Mouse (Mus musculus) right cerebral cortex, adult 18-20 months (tissue): ENCODE results near the gene Foxc2.
"Not testable (repeated sequence)": the region's sequence is repeated elsewhere in the genome, so short reads cannot be mapped to it uniquely, and the experiment has no call there.

Source experiments
- DNase-seq: peaks from one replicate; pipeline ENCODE4 v3.0.0; 2022; ENCODE audit warnings: mixed read lengths

Gene Foxc2

DNA sequence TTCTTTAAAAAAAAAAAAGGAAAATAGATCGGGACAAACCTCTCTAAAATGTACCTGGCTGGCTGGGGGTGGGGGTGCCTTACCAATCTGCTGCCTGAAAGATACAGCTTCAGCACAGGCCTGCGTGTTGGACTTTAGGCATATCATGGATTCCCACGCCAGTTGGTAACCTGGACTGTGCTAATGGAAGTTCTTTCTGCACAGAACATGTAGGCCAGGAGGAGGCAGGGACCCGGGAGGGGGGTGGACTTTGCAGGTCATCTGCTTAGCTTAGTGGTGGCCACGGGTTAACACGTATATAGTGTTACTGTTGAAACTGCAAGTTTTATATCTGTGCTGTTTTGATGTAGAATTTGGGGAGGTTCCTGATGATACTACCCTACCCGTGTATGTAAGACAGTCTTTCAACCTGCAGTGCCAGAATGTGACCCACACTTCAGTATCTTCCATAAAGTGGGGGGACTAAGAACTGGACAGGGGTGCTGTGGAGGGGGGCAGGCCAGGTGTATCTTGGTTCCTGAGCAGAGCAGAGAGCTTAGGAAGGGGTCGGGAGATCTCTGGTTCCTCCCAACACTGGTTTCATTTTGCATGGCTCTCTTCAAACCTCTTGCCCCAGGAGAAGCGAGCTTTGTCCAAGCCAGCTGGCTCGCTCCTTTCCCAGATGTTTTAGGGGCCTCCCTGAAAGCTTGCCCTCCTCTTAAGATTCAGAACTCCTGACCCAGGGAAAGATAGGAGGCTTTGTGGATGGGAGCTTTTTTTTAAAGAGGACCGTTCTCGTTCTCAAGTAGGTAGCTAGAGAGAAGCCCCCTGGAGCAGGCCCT, 3.9 kb downstream of the Foxc2 start:
- DNase-seq = no peak

DNA sequence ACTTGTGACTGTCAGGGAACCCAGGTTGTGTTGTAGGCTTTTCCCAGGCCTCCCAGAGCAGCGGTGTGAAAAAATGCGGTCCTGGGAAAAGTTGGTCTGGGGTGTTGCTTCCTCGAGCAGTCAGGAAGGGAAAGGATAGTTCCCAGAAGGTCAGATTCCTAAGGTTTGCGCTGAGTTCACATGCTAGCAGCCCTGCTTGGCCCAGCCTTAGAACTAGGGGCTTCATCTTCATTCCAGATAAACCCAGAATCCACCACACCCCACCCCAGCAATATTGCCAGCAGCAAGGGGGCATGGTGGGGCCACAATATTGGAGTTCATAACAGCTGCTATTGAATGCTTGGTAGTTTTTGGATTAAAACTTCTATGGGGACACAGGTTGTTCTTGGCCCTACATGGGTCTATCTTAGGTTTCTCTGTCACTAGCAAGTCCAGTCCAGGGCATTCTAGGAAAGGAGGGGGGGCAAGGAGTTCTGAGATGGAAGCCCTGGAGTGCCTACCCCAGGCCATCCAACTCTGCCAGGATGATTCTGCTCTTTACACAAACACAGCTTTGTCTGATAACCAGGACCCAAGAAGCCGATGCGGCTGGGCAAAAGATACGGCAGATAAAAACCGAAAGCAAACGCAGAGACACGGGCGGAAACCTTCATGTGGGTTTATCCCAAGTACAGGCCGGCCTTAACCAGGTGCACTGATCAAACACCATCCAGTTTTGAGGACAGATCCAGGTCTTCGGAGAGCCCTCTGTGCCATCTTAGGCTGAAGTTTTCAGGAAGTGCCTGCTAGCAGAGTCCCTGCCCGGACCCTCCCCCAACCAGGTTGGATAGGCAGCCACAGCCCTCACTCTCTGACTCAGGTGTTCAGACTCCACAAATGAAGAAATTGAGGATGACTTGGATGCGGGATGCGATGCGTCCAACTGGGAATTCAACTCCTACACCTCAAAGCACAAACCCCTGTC, 4.8 kb downstream of the Foxc2 start:
- no peak for DNase-seq

GRCm38 (mm10) chr8:121121704-121122103, 5.7 kb downstream of the Foxc2 start:
- DNase-seq = no peak

- DNase-seq = no peak
These were observed 6.4 kb downstream of the Foxc2 start for GRCm38 (mm10) chr8:121122368-121122767.

DNA sequence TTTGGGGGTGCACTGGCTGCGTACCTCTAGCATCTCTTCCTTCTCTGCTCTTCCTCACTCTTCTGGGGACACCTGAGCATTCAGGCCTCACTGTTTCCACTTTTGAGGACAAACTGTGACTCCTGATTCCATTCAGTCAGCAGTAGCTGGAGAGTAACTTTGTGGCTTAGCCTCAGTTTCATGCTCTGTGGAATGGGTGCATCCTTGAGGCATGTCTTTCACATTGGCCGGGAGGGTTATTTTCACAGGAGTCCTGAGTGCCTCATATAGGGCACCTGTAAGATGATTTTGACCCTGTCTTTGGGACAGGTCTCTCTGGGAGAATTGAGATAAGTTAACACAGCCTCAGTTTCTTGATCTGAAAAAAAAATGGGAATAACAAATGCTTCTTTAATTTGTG, 7.1 kb downstream of the Foxc2 start:
- DNase-seq = no peak

DNA sequence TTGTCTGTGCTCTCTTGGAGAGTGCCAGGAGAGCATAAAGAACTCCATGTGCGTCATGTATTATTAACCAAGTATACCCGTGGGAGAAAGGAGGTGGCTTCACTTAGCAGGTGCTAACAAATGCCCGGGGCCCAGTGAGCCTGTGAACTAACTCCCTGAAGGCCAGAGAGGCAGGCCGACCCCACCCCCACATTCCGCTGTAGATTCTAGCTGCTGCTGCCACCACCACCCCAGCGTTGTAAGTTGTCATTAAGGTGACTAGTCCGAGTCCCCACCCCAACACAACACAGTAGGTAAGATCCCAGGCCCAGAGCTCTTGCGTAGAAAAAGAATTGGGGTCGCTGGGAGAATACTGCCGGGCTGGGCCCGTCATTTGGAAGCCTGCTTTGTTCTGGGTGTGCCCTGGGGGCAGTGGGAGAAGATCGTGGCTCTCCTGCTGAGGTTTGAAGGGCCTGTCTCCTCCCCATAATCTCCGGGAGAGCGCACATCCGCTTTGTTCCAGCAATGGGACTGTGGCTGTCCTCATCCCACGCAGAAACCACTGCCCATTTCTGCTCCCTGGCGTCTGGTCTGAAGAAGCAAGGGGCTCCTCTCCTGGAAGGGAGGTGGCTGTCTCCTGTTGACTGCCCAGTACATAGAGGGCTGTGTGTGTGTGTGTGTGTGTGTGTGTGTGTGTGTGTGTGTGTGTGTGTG, 8.7 kb downstream of the Foxc2 start:
- no peak for DNase-seq

DNA sequence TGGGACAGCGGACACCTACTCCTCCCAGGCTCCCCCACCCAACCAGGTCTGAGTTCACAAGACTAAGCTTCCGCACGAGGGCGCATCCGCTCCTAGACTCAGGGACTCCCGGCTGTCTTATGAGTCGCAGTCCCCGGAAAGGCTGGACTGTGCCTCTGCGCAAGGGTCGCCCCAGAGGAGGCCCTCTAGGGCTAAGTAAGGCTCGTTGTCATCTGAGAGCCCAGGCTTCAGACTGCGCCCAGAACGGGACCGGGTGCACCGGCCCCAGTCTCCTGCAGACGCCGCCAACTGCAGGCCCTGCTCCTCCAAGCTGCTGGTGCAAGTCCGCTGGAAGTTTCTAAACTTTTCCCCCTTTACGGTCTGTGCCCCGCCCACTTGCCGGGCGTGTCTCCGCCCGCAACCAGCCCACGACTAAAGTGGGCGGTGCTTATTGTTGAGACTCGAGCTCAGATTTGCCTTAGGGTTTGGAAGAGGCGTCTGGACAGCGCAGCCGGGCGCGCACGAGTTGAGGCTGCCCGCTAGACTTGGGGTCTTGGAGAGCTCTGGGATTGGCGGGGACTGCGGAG, 9.4 kb downstream of the Foxc2 start:
- peak; percentile 42 for DNase-seq

- DNase-seq = no peak
These were observed 10.2 kb downstream of the Foxc2 start for GRCm38 (mm10) chr8:121126191-121126590.

DNA sequence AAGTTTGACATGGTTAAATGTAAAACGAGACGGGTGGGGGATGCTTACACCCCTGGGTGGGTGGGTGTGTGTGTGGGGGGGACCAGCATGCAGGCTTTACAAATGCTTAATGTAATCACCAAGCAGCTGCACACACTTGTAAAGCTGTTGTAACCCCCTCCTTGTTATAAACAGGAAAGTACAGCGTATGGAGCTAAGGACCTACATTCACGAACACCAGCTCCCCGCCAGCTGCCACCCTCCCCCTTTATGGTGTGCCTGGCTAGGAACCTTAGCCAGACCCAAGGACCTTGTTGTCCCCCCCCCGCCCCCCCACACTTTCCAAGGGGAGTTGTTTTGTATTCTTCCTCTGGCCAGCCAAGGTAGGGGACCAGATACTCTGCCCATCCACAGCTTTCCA, 10.7 kb downstream of the Foxc2 start:
- no peak for DNase-seq

DNA sequence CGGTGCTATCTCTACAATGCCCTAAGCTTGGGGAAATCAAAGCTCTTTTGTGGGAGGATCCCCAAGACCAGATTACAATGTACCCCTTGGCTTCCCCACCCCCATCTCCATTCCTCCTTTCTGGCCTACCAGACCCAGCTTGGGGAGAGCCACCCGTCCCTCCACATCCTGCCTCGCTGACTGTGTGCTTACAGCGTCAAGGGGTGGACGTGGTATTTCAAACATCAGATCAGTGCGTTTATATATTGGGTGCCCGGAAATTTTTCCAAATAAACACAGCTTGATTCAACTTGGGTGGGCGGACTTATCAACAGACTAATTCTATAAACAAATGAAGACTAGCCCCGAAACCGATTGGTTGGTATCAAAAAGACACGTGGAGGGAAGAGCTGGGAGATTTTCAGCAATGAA, 11.3 kb downstream of the Foxc2 start:
- DNase-seq = no peak

DNA sequence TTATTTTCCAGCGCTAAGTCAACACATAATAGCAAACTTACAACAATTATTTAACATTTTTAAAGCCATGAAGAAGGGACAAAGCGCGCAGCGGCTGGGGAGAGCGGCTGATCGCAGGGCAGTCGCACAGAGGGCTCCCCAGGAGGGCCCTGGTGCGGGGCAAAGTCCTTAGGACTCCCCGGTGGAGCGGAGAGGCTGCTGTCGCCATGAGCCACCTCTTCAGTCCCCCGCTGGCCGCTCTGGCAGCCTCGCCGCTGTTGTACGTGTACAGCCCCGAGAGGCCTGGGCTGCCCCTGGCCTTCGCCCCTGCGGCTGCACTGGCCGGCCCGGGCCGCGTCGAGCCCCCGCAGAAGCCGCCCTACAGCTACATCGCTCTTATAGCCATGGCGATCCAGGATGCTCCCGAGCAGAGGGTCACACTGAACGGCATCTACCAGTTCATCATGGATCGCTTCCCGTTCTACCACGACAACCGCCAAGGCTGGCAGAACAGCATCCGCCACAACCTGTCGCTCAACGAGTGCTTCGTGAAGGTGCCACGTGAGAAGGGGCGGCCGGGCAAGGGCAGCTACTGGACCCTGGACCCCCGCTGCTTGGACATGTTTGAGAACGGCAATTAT, 11.9 kb downstream of the Foxc2 start, which contains the start of gene Foxl1:
Gene Foxl1 (plus strand): TSS at position 185 of the 620 bp plus-strand sequence.
- DNase-seq = no peak

DNA sequence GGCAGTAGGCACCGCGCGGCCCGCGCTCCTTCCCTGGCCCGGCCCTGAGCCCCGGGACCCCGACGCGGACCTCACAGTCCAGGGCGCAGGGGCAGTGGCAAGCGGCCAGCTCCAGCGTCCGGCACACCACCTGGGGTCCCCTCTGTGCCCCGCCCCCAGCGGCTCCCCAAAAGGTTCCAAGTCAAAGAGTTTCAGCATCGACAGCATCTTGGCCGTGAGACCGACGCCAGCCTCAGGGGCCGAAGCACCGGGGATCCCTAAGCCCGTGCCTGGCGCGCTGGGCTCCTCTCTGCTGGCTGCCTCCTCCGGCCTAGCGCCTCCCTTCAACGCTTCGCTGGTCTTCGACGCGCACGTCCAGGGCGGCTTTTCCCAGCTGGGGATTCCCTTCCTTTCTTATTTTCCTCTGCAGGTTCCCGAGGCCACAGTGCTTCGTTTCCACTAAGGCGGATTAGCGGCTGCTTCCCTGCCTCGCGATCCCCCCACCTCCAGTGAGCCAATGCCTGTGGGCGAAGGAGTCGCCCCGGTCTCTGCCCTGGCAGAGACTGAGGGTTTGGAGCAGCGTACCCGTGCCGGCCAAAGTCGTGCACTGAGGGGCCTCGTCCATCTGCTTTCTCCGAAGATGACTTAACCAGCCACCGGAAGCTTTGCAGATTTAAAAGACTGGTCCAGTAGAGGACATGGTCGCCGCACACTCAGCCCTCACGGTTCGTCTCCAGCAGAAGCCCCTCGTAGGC, 12.7 kb downstream of the Foxc2 start:
- no peak for DNase-seq

DNA sequence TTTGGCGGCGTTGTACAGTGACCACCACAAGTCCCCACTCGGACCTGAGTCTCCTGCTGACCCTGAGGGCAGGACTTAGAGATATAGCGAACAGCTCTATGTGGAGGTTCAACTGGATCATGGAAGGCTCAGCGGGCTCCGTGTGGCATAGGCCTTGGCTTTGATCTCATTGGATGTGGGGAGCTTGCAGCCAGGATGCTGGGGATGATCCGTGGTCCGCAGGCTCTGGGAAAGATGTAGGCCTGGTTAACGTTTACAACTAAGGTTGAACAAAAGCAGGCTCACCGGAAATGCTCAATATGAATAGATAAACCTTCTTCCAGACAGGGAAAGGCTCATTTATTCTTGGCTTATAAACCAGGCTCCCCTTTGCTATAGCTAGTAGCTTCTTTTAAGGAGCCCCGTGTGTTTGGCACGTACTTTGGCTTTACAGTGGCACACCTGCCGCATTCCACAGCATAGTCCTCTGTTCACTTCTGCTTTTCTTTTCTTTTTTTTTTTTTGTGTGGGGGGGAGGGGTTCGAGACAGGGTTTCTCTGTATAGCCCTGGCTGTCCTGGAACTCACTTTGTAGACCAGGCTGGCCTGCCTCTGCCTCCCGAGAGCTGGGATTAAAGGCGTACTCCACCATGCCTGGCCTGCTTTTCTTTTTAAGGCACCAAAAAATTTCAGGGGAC, 13.4 kb downstream of the Foxc2 start:
- no peak for DNase-seq

DNA sequence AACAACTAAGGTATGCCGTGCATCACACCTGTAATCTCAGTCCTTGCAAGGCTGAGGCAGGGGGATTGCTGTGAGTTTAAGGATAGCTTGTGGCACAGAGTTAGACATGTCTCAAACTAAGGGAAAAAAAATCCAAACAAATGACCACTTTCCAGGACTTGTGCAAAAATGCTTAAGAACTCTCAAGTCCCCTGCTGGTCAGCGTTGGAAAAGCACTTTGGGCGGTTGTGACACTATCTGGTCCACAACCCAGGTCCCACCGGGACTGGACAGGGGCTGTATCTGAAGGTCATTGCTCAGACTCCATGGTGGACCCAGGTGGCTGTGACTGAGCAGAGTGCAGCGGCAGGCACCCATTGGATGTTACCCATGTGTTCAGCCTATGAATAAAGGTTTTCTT, 14.6 kb downstream of the Foxc2 start:
- no peak for DNase-seq

DNA sequence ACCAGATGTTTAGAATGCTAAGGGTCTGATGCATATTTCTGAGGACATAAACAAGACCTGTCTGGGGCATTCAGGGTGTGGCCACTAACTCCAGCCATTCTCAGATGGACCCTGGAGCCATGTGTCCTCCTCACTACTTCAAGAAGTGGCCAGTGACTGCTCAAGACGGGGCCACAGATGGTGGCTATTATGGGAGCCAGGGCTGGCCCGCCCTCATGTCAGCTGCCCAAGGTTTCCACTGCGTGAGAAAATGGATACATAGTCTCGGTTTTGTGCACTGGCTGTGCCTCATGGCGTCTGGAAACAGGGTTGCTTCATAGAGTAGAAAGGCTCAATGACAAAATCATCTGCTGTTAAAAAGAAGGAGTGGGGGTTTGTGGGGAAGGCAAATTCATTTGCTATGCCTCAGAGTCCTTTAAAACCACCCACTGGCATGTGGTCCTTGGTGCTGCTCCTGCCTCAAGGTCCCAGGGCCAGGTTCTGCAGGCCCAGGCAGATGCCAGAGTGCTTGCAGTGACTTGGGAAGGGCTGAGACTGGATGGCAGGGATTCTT, 17.1 kb downstream of the Foxc2 start:
- DNase-seq = no peak

GRCm38 (mm10) chr8:121134102-121134501, 18.1 kb downstream of the Foxc2 start:
- no peak for DNase-seq

- DNase-seq = no peak
These were observed 18.5 kb downstream of the Foxc2 start for GRCm38 (mm10) chr8:121134512-121134911.

GRCm38 (mm10) chr8:121136856-121137255, 20.9 kb downstream of the Foxc2 start:
- no peak for DNase-seq

- not testable (repeated sequence) for DNase-seq
These were observed 29.6 kb downstream of the Foxc2 start for GRCm38 (mm10) chr8:121145457-121146134.

DNA sequence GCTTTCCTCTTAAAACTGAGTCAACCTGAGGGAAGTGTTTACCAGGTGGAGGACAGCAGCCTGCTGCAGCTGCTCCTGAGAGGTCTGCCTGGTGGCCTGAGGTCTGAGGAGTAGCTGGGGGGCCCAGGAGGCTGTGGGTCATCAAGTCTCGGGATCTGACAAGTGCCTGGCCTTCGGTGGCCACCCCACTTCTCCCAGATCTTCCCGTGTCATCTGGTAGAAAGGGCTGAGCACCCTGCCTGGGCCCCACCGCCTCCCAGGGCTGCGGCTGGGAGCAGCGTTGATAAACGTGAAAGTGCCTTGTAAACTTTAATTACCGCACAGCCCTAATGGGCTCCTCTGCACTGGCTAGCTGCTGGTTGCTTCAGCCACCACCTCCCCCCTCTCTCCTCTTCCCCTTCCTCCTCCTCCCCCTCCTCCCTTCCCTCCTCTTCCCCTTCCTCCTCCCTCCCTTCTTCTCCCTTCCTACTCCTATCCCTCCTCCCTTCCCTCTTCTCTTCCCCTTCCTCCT, 32.7 kb downstream of the Foxc2 start:
- DNase-seq = no peak
